ENCODE assay signal across 8 mouse cellular contexts in the genomic region with DNA sequence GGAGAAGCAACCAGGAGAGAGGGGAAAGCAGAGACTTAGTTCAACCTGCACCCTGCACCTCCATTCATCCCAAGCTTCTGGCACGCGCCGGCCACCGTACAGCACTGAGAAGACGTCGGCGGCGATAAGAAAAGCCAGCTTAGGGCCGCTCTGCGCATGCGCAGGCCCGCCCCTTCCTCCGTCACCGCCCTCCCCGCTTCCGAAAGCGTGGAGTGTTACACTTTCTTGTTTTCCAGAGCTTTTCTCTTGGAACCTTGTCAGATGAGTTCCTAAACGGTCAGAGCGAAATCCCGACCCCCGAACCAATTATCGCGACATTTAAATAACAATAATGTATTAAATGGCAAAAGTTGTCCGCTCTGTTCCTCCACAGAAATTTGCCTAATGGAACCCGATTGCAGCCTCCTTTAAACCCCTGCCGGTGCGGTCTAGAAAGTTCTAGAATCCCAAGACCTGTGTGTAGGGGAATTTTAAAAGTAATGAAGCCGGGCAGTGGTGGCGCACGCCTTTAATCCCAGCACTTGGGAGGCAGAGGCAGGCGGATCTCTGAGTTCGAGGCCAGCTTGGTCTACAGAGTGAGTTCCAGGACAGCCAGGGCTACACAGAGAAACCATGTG. TPM values are rescaled to one million over a fixed set of nuclear protein-coding genes. Genes with fewer than 3 reads are reported as not detected.
DNase-seq lines count a peak whose midpoint lies in the region; ATAC-seq and TF ChIP-seq lines count a peak whose summit lies in the region.

Gene Ints2 (minus strand): TSS at position 116 of the 617 bp plus-strand sequence.

- H3K9me3 ChIP-seq in CH12.LX (replicated peaks; ENCODE audit: low read length): no peaks in the 10 kb centered on the region
- no peaks in the 10 kb centered on the region for H3K9me3 ChIP-seq in forebrain, embryonic 11.5 days (ENCODE audit: control insufficient read depth, low read length)
- no peaks in the 10 kb centered on the region for H3K9me3 ChIP-seq in heart, embryonic 16.5 days (replicated peaks; ENCODE audit: control insufficient read depth, low read length)
- no peaks in the 10 kb centered on the region for H3K9me3 ChIP-seq in liver, embryonic 15.5 days (replicated peaks)
- no peaks in the 10 kb centered on the region for H3K9me3 ChIP-seq in neural tube, embryonic 12.5 days

- H3K4me3 ChIP-seq in CH12.LX (replicated peaks in 1 of 3; ENCODE audit: low read depth in 2 of 3, low read length in 2 of 3, poor library complexity in 1 of 3): peak within 1 kb of the TSS; percentile 70 to 85 (median 84)
- peak within 1 kb of the TSS; percentile 63 for H3K4me3 ChIP-seq in forebrain, embryonic 11.5 days (ENCODE audit: low read depth, low read length)
- peak within 1 kb of the TSS; percentile 82 for H3K4me3 ChIP-seq in heart, embryonic 16.5 days (ENCODE audit: low read length)
- peak within 1 kb of the TSS; percentile 77 for H3K4me3 ChIP-seq in liver, embryonic 15.5 days (replicated peaks)
- peak within 1 kb of the TSS; percentile 65 for H3K4me3 ChIP-seq in neural tube, embryonic 12.5 days

- H3K36me3 ChIP-seq in CH12.LX (replicated peaks in 1 of 2; ENCODE audit: control insufficient read depth in 1 of 2, insufficient read depth in 1 of 2, low read length in 1 of 2): peaks cover 9 to 28% of the 10 kb centered on the region in 2 experiments
- no peaks in the 10 kb centered on the region; the same call in 1 of the 2 replicates for H3K36me3 ChIP-seq in forebrain, embryonic 11.5 days (ENCODE audit: control insufficient read depth, insufficient read depth, low read length)
- no peaks in the 10 kb centered on the region for H3K36me3 ChIP-seq in heart, embryonic 16.5 days (ENCODE audit: control insufficient read depth, insufficient read depth)
- peaks cover 8% of the 10 kb centered on the region; the same call in 1 of the 2 replicates for H3K36me3 ChIP-seq in liver, embryonic 15.5 days (replicated peaks)
- peaks cover 10% of the 10 kb centered on the region for H3K36me3 ChIP-seq in neural tube, embryonic 12.5 days

- H3K9ac ChIP-seq in CH12.LX (ENCODE audit: insufficient read depth, low read depth): peak within 1 kb of the TSS; percentile 96
- H3K9ac ChIP-seq in forebrain, embryonic 11.5 days (ENCODE audit: low read length): peak within 1 kb of the TSS; percentile 91
- H3K9ac ChIP-seq in heart, embryonic 16.5 days (ENCODE audit: low read length): peak within 1 kb of the TSS; percentile 93
- peak within 1 kb of the TSS; percentile 85 for H3K9ac ChIP-seq in liver, embryonic 15.5 days
- peak within 1 kb of the TSS; percentile 83 for H3K9ac ChIP-seq in neural tube, embryonic 12.5 days

- no peaks in the 10 kb centered on the region for H3K27me3 ChIP-seq in CH12.LX (replicated peaks)
- H3K27me3 ChIP-seq in forebrain, embryonic 11.5 days (ENCODE audit: control insufficient read depth, insufficient read depth, low read length): no peaks in the 10 kb centered on the region
- H3K27me3 ChIP-seq in heart, embryonic 16.5 days (ENCODE audit: control insufficient read depth, insufficient read depth, low read length): no peaks in the 10 kb centered on the region
- H3K27me3 ChIP-seq in liver, embryonic 15.5 days: no peaks in the 10 kb centered on the region
- no peaks in the 10 kb centered on the region for H3K27me3 ChIP-seq in neural tube, embryonic 12.5 days (replicated peaks)

- no peak for TF ChIP-seq CTCF in CH12.LX (conservative IDR thresholded peaks at IDR 0.05 in 1 of 2, IDR thresholded peaks at IDR 0.05 in 1 of 2; ENCODE audit: low read depth in 2 of 2, low read length in 2 of 2)

- TF ChIP-seq POLR2A in CH12.LX (IDR thresholded peaks at IDR 0.05; ENCODE audit: low read depth, low read length): peak; percentile 97

- H3K4me1 ChIP-seq in CH12.LX (ENCODE audit: control insufficient read depth in 1 of 2, insufficient read depth in 2 of 2): peaks cover 4 to 19% of the 10 kb centered on the region in 2 experiments; a peak in 3 of 4 replicates
- H3K4me1 ChIP-seq in forebrain, embryonic 11.5 days (replicated peaks; ENCODE audit: control insufficient read depth, insufficient read depth, low read length): no peaks in the 10 kb centered on the region
- H3K4me1 ChIP-seq in heart, embryonic 16.5 days (ENCODE audit: control insufficient read depth, insufficient read depth, low read length): peaks cover 11% of the 10 kb centered on the region
- peaks cover 18% of the 10 kb centered on the region for H3K4me1 ChIP-seq in liver, embryonic 15.5 days (replicated peaks)
- peaks cover 13% of the 10 kb centered on the region; the same call in 1 of the 2 replicates for H3K4me1 ChIP-seq in neural tube, embryonic 12.5 days

- WGBS in forebrain, embryonic 11.5 days: 12% methylated on average over 30 of the region's 32 CpGs
- 6% methylated on average over 32 of the region's 32 CpGs for WGBS in heart, embryonic 16.5 days
- WGBS in liver, embryonic 15.5 days (ENCODE audit: insufficient replicate concordance): 5% methylated on average over 32 of the region's 32 CpGs
- WGBS in neural tube, embryonic 12.5 days: 9% methylated on average over 32 of the region's 32 CpGs

- H3K4me2 ChIP-seq in CH12.LX (ENCODE audit: insufficient read depth, low read depth, poor library complexity, severe bottlenecking): peak within 1 kb of the TSS; percentile 92
- peak within 1 kb of the TSS; percentile 69 for H3K4me2 ChIP-seq in forebrain, embryonic 11.5 days (ENCODE audit: low read depth, low read length, severe bottlenecking)
- peak within 1 kb of the TSS; percentile 86 for H3K4me2 ChIP-seq in heart, embryonic 16.5 days (ENCODE audit: low read depth, low read length)
- peak within 1 kb of the TSS; percentile 79 for H3K4me2 ChIP-seq in liver, embryonic 15.5 days
- peak within 1 kb of the TSS; percentile 64 for H3K4me2 ChIP-seq in neural tube, embryonic 12.5 days (replicated peaks)

- dilution Hi-C loops in CH12.LX (cut with MboI; ENCODE audit: extremely low pct_ligation_motif_present, extremely low pct_unique_long_range_greater_than_20kb, low sequenced_read_pairs): no loop called here

- ATAC-seq in forebrain, embryonic 11.5 days (replicated peaks; ENCODE audit: low FRiP score): peak; percentile 89
- peak; percentile 89 for ATAC-seq in heart, embryonic 16.5 days (replicated peaks; ENCODE audit: extremely low read depth, insufficient read depth, low FRiP score)
- peak; percentile 86 for ATAC-seq in liver, embryonic 15.5 days (ENCODE audit: insufficient read depth)
- peak; percentile 82 for ATAC-seq in neural tube, embryonic 12.5 days (ENCODE audit: low FRiP score, low read depth)

- TF ChIP-seq EP300 in CH12.LX (IDR thresholded peaks at IDR 0.05; ENCODE audit: low read length): no peak

- in situ Hi-C loops in CH12.LX (cut with MboI; ENCODE audit: low pct_ligation_motif_present, low pct_unique_long_range_greater_than_20kb, low sequenced_read_pairs): no loop called here

- DNase-seq in CH12.LX (ENCODE audit: extremely low read depth): peak; percentile 92
- peak; percentile 87 for DNase-seq in c-Kit-positive CD71-positive TER-119-negative erythroid progenitor cells, embryonic 14.5 days (ENCODE audit: low read depth)
- DNase-seq in forebrain, embryonic 11.5 days (ENCODE audit: low spot score): peak; percentile 96
- peak; percentile 96 to 98 for DNase-seq in kidney, postnatal 36 days
- peak; percentile 90 for DNase-seq in telencephalon, adult 2 months (ENCODE audit: low read depth, low spot score)

- H3K27ac ChIP-seq in CH12.LX (ENCODE audit: insufficient read depth, low read depth): no peak within 1 kb of the TSS
- H3K27ac ChIP-seq in forebrain, embryonic 11.5 days (ENCODE audit: low read depth, low read length): no peak within 1 kb of the TSS
- peak within 1 kb of the TSS; percentile 68 for H3K27ac ChIP-seq in heart, embryonic 16.5 days (ENCODE audit: low read length)
- peak within 1 kb of the TSS; percentile 48 for H3K27ac ChIP-seq in liver, embryonic 15.5 days (replicated peaks)
- peak within 1 kb of the TSS; percentile 46; the same call in 1 of the 2 replicates for H3K27ac ChIP-seq in neural tube, embryonic 12.5 days

- TF ChIP-seq RAD21 in CH12.LX (IDR thresholded peaks at IDR 0.05; ENCODE audit: low read depth, low read length): no peak

- peaks cover 14% of the 10 kb centered on the region for H3K79me2 ChIP-seq in CH12.LX (replicated peaks; ENCODE audit: control insufficient read depth, extremely low read depth, insufficient read depth, poor library complexity, severe bottlenecking)

TF ChIP-seq in CH12.LX, 34 proteins besides CTCF, POLR2A, EP300 and RAD21 (continues in another document):
- TF ChIP-seq HCFC1 (IDR thresholded peaks at IDR 0.05; ENCODE audit: low read depth, low read length): peak; percentile 87
- peak; percentile 82; the same call in 1 of the 2 replicates for TF ChIP-seq ZMIZ1 (IDR thresholded peaks at IDR 0.05; ENCODE audit: low read depth, low read length)
- TF ChIP-seq UBTF (IDR thresholded peaks at IDR 0.05; ENCODE audit: low read depth, low read length): no peak
- TF ChIP-seq MAFK (IDR thresholded peaks at IDR 0.05; ENCODE audit: insufficient replicate concordance, low read length): no peak
- no peak; the same call in 1 of the 2 replicates for TF ChIP-seq MEF2A (IDR thresholded peaks at IDR 0.05; ENCODE audit: borderline replicate concordance, low read depth, low read length)
- TF ChIP-seq JUND (conservative IDR thresholded peaks at IDR 0.05; ENCODE audit: low read depth, low read length): no peak
- TF ChIP-seq CHD2 (IDR thresholded peaks at IDR 0.05; ENCODE audit: low read length): peak; percentile 34; the same call in 1 of the 2 replicates
- peak; percentile 77 for TF ChIP-seq BHLHE40 (IDR thresholded peaks at IDR 0.05; ENCODE audit: low read depth, low read length)
- TF ChIP-seq CHD1 (IDR thresholded peaks at IDR 0.05; ENCODE audit: low read depth, low read length): no peak
- no peak for TF ChIP-seq USF1 (IDR thresholded peaks at IDR 0.05; ENCODE audit: low read depth, low read length)
- peak; percentile 85; the same call in 1 of the 2 replicates for TF ChIP-seq KAT2A (IDR thresholded peaks at IDR 0.05; ENCODE audit: insufficient replicate concordance, low read length)
- TF ChIP-seq NRF1 (IDR thresholded peaks at IDR 0.05; ENCODE audit: low read depth, low read length): peak; percentile 99
- peak; percentile 84 for TF ChIP-seq MYC (IDR thresholded peaks at IDR 0.05; ENCODE audit: low read depth, low read length)
- TF ChIP-seq PAX5 (IDR thresholded peaks at IDR 0.05; ENCODE audit: low read length): no peak
- TF ChIP-seq POLR2AphosphoS2 (IDR thresholded peaks at IDR 0.05; ENCODE audit: low read depth, low read length): peak; percentile 93

RNA-seq across cellular contexts. Expression of gene Ints2, which starts in this region (rescaled TPM):
- total RNA-seq in CH12.LX (2012; rRNA removed) (54.8 and 68.8 TPM in 2 replicates), CH12.LX (2014; rRNA removed) (86.3 and 96.7 TPM in 2 replicates)
- polyA plus RNA-seq in CH12.LX (2012; ENCODE audit: insufficient read length, low read depth): 44.4 and 58.8 TPM in 2 replicates
- polyA plus RNA-seq in forebrain, embryonic 11.5 days (2014; fragmentation: Nextera tagmentation; extraction: Ambion mirVana): 53.6 and 54.9 TPM in 2 replicates
- polyA plus RNA-seq in heart, embryonic 16.5 days (2015; fragmentation: Nextera tagmentation; extraction: Ambion mirVana): 12.5 and 13.0 TPM in 2 replicates
- polyA plus RNA-seq in liver, embryonic 15.5 days (2015; fragmentation: Nextera tagmentation; extraction: Ambion mirVana): 8.2 and 9.8 TPM in 2 replicates
- polyA plus RNA-seq in neural tube, embryonic 12.5 days (2016; fragmentation: Nextera tagmentation; extraction: Ambion mirVana): 40.4 and 44.2 TPM in 2 replicates

Comparison
In these comparisons a context has a peak if more than half of its experiments do, and no peak if none do; other contexts are left out.
1. H3K27ac ChIP-seq: peak in heart, embryonic 16.5 days (single experiment), liver, embryonic 15.5 days (single experiment) and neural tube, embryonic 12.5 days (single experiment); none in CH12.LX (single experiment) and forebrain, embryonic 11.5 days (single experiment).
2. Peak in every context shown above with its lines, with median percentiles within 50 percentile points of each other: DNase-seq, H3K4me2 ChIP-seq, H3K4me3 ChIP-seq, H3K9ac ChIP-seq and ATAC-seq.